Mouse (Mus musculus): ENCODE data around the gene Wdr48.

Wdr48 gene

DNA sequence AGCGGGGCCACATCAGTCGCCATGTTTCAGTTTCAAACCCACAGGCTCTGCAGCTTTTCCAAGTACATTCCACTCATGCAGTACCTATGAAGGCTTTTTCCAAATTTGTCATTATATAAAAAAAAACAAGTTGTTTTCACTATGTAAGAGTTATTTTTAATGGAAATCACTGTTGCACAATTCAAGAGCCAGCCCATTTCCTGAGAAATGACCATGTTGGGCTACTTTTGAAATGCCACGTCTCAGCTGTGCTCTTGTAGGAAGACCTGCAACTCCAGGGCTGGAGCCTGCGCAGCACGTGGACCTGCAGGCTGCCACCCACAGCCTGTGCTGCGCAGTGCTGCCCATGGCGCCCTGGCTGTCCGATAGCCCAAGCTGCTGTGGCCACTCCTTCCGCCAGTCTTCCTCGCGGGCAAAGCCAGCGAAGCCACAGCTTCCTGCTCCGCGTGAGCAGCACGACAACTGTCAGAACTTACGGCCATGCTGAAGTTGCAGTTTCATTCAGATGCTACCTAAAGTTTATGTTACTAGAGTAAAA lies 30.5 kb downstream of the Wdr48 start:
- no peak for DNase-seq (ENCODE audit: low read depth, low spot score)

DNA sequence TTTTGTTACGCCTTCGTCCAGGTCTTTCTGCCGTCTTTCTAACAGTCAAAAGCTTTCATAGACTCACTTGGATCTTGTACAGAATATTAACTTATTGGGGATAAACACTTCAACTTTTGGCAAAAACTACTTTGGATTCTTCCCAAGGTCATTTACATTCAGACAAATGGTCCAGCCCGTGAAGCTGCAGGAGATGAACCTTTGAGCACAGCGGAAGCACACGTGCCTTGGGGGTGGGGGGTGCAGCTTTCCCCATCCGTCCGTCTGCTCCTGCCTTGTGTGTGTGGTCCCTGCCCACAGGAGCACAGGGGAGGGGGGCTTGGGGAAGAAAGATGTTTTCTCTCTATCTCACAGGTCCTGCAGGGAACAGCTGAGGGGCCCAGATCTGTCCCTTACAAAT lies 31.1 kb downstream of the Wdr48 start:
- DNase-seq (ENCODE audit: low read depth, low spot score): no peak

DNA sequence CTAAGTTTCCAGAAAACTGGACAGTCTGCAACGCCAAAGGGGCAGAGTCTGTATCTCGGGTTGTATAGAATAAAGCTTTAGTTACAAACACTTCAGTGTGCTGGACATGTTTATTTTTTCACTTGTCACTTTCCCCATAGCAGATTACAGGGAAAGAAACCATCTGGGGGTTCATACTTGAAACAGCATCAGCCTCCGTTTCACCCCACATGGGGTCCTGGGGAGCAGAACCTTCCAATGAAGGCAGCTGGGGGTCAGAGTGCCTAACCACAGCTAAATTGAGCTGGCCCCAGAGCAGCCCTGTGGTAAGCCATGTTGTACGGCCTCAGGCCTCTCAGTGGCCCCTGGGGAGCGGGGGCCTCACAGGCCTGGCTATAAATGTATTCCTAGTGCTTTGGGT lies 31.8 kb downstream of the Wdr48 start:
- no peak for DNase-seq (ENCODE audit: low read depth, low spot score)

DNA sequence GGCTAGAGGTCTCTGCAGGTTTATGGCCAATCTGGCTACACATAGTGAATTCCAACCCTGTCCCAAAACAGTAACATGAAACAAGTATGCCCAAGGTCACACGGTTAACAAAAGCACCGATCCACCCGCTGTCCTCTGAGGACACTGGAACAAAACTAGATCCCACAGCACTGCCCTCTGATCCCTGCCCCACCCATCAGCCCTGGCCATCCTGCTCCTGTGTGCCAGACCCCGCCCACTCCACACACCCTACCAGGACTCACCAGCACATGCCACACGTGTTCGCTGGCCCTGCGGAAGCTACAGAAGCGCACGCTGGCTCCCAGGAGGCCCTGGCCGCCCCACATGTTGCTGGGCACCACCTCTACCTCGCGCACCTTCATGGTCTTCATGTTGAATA lies 37.7 kb downstream of the Wdr48 start:
- DNase-seq (ENCODE audit: low read depth, low spot score): no peak

DNA sequence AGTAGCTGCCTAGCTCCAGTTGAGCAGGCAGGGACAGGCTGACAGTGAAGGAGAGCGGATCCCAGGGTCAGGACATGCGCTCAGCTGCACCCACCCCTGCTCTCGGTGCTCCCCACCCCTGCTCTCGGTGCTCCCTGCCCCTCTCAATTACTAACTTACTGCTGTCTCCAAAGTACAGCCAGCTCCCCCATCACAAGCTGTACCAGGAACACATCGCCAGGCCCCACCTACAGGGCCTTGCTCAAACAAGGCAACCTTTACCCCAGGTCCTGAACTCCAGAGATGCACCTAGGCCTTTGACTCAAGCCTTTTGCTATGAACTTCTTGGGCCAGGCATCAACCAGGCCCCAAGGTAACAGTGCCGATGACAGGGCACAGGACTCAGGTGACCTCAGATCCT lies 39.0 kb downstream of the Wdr48 start:
- DNase-seq (ENCODE audit: low read depth, low spot score): no peak

DNA sequence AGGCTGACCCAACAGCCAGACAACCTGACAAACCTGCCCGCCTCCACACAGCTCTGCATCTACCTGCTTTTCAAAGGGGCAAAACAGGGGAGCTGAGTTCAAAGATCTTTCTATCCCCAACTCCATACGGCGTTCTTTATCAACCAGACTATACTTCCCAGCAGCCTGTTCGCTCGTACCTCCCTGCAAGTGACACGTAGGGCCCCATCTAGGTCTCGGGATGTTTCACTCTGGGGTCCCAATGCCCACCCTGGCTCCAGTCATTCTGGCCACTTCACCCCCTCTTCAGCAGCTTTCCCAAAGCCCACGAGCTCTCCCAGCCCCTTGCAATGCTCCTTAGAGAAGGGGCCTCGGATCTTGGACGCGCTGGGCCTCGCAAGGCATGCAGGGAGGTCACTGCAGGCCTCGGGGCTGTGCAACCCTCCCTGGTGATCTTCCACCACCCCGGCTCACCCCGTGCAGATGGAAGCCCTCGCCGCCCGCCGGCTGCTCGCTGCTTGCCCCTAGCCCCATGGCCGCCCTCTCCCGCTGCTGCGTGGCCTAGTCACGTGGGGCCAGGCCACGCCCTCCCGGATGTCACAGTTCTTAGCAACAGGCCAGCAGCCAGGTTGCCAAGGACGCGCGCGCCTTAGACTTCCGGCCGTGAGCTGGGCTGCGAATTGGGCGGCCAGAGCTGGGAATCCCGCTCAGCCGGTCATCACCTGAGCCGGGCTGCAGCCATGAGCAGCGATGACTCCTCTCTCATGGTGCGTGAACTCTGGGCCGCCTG lies 42.5 kb downstream of the Wdr48 start, which contains the start of the genes Gorasp1 and Ttc21a:
Gene Gorasp1 (minus strand): TSS at position 561 of the 769 bp plus-strand sequence.
Gene Ttc21a (plus strand): TSS at position 602 of the 769 bp plus-strand sequence.
- DNase-seq (ENCODE audit: low read depth, low spot score): peak; percentile 97

DNA sequence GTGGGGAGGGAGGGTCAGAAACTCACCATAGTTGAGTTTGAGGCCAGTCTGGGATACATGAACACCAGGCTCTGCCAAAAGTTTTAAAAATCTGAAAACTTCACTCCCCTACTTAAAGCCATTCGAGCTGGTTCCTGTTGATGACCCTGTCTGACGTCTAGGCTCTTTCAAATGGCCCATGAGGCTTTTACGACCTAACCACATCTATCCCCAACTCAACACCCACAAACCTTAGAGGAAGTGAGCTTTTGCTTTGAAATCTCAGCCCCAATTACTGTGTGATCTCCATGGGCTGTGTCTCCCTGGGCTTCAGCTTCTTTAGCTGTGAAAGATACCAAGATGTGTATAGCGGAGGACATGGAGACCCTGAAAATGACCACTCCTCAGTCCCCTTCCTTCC lies 43.8 kb downstream of the Wdr48 start:
- DNase-seq (ENCODE audit: low read depth, low spot score): peak; percentile 78

DNA sequence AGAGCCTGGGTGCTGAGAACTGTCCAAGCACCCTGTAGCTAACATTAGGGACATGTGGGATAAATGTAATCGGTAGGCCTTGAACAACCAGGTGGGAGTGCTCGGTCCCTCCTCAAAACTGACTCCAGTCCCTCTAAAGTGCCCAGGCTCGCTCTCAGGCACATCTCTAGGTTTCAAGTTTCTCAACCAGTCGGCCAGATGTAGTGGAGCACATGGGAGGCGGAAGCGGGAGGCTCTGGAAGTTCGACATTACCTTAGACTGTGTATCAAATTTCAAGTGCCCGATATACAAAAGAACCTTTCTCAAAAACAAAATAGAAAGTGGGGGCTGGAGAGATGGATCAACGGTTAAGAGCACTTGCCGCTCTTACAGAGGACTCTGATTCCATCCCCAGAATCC lies 45.0 kb downstream of the Wdr48 start:
- no peak for DNase-seq (ENCODE audit: low read depth, low spot score)

DNA sequence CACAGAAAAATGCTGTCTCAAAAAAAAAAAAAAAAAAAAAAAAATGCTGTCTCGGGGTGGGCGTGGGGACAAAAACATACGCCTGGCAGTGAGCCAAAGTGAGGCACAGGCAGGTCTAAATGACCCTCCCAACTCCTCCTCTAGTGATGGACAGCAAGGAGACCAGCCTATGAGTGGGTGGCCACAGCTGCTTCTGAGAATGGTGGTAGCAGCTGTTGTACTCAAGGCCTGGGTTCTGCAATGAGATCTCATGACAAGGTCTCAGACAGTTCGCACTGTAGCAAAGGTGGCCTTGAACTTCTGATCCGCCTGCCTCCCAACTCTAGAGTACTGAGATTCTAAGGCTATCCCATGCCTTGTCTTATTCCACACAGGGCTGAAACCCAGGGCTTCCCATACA lies 46.7 kb downstream of the Wdr48 start:
- no peak for DNase-seq (ENCODE audit: low read depth, low spot score)

DNA sequence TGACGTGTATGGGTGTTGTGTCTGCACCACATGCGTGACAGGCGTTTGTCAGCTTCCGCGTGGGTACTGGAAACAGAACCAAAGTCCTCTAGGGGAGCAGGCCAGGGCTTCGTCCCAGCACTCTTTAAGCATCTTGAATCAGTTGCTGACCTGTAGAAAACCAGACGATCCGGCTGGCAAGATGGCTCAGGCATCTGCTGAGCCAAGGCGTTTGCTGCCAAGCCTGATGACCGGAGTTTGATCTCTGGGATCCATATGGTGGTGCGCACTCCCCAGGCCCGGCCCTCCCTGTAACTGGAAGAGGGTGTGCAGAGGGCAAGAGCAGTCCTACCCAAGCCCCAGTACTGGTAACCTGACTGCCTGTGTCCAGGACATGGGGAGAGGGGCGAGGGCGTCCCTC lies 47.2 kb downstream of the Wdr48 start:
- DNase-seq (ENCODE audit: low read depth, low spot score): no peak

DNA sequence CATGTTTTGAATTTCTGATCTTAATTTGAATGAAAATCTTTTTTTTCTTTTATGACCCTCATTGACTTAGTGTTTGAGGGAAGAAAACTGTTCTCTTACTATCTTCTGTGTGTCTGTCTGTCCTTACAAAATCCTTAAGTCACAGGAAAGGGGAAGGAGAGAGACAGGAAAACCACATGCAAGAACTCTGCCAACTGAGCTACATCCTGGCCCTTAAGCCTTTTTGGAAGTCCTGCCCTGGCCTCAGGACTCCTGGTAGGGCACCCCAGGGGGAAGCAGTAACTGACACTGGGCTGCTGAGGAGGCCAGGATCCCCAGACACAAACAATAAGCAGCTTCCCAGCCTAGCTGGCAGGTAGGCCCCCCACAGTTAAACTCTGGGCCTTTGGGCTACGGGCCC lies 48.6 kb downstream of the Wdr48 start:
- DNase-seq (ENCODE audit: low read depth, low spot score): no peak

DNA sequence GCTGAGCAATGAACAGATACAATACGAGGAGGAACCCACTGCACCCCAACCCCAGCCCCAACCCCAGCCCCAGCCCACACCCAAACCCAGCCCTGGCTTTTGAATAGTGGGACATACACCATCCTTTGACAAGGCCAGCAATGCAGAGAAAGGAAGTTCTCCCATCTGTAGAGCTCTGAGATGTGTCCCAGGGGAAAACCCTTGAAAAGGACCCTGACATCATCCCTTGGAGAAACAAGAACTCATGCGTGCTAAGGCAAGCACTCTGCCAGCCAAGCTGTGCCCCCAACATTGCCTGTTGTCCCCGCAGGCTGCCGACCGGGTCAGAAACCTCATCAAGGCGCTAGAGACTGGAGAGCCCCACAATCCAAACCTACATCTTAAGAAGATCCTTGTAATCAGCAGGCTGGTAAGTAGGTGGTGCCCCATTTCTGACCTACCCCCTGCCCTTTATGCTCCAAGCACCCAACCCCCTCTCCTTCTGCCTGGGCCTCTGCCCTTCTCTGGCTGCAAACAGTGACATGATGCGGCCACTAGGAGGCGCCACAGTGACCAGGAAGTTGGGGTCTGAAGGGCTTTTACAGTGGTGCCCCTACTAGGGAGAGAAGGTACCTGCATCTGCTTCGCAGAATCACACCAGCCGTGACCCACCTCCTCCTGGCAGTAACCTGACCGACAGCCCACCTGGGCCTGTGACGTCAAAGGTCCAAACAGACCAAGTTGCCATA lies 50.7 kb downstream of the Wdr48 start:
- peak; percentile 76 for DNase-seq (ENCODE audit: low read depth, low spot score)

DNA sequence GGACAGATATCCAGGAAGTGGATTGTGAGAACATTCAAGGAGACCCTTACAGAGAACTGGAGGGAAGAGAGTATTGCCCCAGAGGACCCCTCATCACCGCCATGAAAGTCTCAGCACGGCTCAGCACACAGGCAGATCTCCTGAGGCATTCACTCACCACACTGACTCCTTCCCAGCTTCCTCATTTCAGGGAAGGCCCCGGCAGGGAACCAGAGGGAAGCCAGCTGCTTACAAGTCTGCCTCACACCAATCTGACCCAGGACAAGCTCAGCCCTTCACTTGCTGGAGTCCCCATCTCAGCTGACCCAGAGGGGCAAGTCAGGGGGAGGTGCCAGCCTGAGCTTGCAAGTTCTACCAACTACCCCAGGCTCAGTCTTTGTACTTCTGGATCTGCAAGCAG lies 54.1 kb downstream of the Wdr48 start:
- no peak for DNase-seq (ENCODE audit: low read depth, low spot score)

DNA sequence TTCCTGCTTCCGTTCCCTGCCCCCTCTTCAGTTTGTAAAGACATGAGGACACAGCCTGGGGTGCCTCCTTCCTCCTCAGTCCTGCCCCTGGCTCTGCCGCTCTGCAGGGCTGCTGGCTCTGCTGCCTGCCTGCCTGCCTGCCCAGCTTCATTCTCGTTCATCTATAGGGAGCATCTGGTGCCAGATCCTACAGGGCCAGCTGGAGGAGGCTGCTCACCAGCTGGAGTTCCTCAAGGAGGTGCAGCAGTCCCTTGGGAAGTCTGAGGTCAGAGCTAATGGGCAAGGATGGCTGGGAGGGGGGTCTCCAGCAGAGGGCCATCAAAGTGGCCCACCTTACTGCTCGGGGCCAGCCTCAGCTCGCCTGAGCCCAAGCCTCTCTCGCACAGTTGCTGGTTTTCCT lies 55.8 kb downstream of the Wdr48 start:
- DNase-seq (ENCODE audit: low read depth, low spot score): no peak

DNA sequence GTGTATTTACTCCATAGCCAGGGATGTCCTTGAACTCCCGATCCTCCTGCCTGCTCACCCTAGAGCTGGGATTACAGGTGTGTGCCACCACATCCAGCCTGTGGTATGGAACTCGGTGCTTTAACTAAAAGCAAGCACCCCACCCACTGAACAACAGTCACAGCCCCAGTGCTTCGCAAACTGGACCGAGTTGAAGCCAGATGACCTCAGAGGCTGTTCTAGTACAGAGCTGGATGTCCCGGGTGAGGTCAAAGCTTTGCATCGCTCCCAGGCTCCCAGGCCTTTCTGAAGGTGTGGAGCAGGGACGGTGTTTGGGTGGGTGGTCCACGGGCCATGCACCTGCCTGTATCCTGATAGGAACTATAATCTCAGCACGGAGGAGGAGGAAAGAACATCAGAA lies 56.7 kb downstream of the Wdr48 start:
- DNase-seq (ENCODE audit: low read depth, low spot score): no peak

DNA sequence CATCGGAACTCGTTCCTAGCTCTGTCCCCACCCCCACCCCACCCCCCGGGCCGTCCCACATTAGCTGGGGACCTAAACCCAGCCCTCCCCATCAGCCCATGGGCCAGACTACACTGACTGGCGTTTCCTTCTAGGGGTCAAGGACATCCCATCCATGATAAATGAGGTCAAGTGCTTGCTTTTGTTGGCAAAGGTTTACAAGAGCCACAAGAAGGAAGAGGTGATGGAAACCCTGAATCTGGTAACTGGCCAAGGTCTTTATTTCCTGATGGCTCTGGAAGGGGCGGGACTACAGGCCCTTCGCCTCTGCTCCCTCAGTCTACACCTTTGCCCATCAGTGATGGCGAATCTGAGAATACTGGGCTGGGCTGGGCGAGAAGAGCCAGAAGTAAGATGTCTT lies 64.2 kb downstream of the Wdr48 start:
- no peak for DNase-seq (ENCODE audit: low read depth, low spot score)

DNA sequence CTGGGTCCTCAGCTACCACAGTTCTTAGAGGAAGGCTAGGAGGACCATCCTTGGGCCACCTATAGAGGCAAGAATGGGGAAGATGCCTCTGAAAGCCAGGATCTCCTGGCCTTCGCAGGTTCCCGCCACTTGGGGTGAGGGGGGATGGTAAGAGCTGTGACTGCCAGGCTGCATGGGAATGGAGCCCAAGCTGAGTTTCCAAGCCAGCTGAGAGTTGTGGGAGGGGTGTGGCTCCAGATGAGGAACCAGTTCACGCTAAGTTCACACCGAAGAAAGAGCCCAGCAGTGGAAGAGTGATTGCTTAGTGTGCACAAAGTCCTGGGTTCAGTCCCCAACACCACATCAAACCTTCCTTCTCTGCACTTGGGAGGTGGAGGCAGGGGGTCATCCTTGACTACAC lies 67.5 kb downstream of the Wdr48 start:
- no peak for DNase-seq (ENCODE audit: low read depth, low spot score)

DNA sequence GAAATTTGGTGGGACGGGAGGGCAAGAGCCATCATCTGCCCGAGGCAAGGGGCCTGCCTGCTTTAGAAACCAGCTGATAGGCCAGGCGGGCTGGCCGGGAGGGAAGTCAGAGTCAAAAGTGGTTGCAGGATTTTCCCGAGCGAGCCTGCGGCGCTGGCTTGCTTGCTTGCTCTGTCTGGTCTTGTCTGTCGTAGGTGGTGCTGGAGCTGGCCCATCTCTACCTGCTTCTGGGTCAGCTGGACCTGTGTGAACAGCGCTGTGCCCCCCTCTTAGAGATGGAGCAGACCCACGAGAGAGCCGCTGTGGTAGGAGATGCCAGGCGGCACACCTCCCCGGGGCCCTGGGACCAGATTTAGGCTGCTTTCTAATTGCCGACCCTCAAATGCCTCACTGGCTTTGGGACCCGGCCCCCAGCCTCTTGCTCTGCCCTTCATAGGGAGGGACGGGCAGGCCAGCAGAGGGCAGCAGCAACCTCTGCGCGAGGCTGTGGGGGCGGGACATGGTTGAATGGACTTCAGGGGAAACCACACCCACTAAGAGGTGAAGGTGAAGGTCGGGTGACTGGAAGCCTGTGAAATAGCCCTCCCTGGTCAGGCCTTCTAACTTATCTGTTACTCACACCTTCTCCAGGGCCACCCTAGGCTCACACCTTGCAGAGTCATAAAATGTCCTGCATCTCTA lies 68.4 kb downstream of the Wdr48 start:
- peak; percentile 89 for DNase-seq (ENCODE audit: low read depth, low spot score)

DNA sequence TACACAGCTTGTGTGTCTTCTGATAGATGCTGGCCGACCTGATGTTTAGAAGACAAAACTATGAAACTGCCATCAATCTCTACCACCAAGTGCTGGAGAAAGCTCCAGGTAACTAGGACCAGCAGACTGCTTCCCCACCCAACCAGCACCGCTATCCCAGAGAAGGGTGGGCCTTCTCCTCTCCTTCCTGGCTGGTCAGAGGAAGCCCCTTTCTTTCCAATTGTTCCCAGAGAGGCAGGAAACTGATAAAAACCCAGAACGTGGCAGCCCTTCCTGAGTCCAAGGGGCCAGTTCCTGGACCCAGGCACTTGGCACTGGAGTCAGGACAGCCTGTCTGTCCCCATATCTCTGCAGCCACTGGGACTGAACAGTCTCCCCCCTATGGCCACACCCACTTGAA lies 69.5 kb downstream of the Wdr48 start:
- DNase-seq (ENCODE audit: low read depth, low spot score): no peak

DNA sequence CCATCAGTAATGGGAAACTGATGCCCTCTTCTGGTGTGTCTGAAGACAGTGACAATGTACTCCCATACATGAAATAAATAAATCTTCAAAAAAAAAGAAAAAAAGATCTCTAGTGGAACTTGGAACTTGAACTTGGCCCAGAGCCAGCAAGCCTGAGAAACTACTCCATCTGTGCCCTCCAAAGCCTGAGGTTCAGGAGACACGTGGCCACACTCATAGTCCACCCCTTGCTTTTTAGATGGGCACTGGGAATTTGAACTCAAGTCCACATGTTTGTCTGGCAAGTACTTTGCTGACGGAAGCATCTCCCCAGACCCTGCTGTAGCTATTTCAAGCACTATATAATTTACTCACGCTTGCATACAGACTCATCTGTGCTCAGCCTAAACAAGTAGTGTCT lies 70.5 kb downstream of the Wdr48 start:
- DNase-seq (ENCODE audit: low read depth, low spot score): no peak

DNA sequence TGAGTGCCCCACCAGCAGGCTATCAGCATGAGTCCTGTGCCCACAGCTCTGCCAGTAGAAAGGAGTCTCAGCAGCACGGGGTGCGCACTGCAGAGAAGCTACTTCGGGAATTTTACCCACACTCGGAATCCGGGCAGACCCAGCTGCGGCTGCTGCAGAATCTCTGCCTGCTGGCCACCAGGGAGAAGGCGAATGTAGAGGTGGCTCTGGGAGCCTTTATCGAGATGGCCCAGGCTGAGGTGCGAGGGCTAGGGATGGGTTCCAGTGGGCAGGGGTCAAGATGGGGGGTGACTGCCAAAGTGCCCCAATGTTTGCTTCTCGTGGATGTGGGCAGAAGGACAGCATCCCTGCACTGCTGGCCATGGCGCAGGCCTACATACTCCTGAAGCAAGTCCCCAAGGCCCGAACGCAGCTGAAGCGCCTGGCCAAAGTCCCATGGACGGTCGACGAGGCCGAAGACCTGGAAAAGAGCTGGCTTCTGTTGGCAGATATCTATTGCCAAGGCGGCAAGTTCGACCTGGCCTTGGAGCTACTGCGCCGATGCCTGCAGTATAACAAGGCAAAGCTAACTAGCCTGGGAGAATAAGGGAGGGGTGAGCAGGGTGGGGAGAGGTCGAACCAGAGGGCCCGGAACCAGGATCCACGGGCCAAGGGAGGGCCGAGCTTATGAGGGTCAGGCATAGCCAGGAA lies 71.7 kb downstream of the Wdr48 start:
- DNase-seq (ENCODE audit: low read depth, low spot score): no peak

DNA sequence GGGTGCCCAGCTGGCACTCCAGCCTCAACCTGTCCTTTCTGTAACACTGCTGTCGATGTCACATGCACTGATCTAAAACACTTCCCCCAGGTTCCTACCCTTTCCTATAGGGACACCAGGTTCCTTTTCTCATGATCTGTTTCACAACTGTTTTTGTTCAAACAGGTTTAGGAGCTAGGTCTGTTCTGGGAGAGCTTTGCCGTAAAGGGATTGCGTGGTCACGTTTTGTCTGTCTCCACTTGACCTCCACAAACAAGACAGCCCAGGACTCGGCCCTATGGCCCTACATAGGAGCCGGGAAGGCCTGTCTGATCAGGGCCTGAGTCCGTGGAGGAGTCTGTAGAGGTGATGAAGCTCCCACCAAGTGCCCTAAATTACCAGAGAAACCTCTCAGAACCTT lies 75.1 kb downstream of the Wdr48 start:
- no peak for DNase-seq (ENCODE audit: low read depth, low spot score)
